Mouse (Mus musculus) liver, adult 2 months (tissue): ENCODE measurements around the gene Hap1.

ENCODE experiments used
- CTCF ChIP-seq: fragments of 200-500 bp; IDR thresholded peaks from 2 replicates; pipeline ENCODE4 v1.5.1; 2011; ENCODE audit warnings: low read depth, low read length, control low read depth
- POLR2A ChIP-seq: fragments of 200-500 bp; IDR thresholded peaks from 2 replicates; pipeline ENCODE4 v1.6.1; 2011; ENCODE audit warnings: low read length, control low read depth; ENCODE audit not compliant: insufficient read depth; ENCODE audit errors: extremely low read depth

- no peak for TF ChIP-seq POLR2A
- TF ChIP-seq CTCF = no peak
Measured at GRCm38 (mm10) chr11:100399320-100399719, 43.4 kb upstream of the Hap1 start.
